ENCODE assay signal across 15 mouse cellular contexts in genomic region chr13:23749563-23750121, GRCm38 (mm10). TPM values are rescaled to one million over a fixed set of nuclear protein-coding genes. Genes with fewer than 3 reads are reported as not detected.
DNase-seq lines count a peak whose midpoint lies in the region; ATAC-seq lines count a peak whose summit lies in the region.
"Had no signal": no experiment of that assay in that cellular context is flagged by ENCODE, and none has a peak within 500 bp of the region (broad histone marks: within the 10 kb centered on the region; RNA-seq: fewer than 3 reads in every experiment).

No protein-coding gene starts in this region.

- ATAC-seq in heart, embryonic 13.5 days (ENCODE audit: extremely low read depth, insufficient number of reproducible peaks, low FRiP score, low TSS enrichment) = no peak
- ATAC-seq in midbrain, embryonic 14.5 days (ENCODE audit: low FRiP score, low TSS enrichment) = no peak
- no peak for ATAC-seq in midbrain, embryonic 15.5 days (replicated peaks)
- ATAC-seq in forebrain, embryonic 13.5 days = no peak
- no peak for ATAC-seq in neural tube, embryonic 15.5 days (ENCODE audit: low FRiP score)

- intact Hi-C loops in gastrocnemius, postnatal 14 days (cut with DNase I; ENCODE audit: low total_unique reads) = no loop called here

- peaks cover 27% of the 10 kb centered on the region for H3K4me1 ChIP-seq in heart, embryonic 13.5 days
- H3K4me1 ChIP-seq in midbrain, embryonic 14.5 days (ENCODE audit: control insufficient read depth, insufficient read depth, low read length) = peaks cover 15% of the 10 kb centered on the region
- peaks cover 28% of the 10 kb centered on the region for H3K4me1 ChIP-seq in midbrain, embryonic 15.5 days
- H3K4me1 ChIP-seq in forebrain, embryonic 13.5 days = peaks cover 24% of the 10 kb centered on the region
- H3K4me1 ChIP-seq in neural tube, embryonic 15.5 days = peaks cover 25% of the 10 kb centered on the region

- WGBS in heart, embryonic 13.5 days = 82% methylated on average over 5 of the region's 5 CpGs
- 92% methylated on average over 5 of the region's 5 CpGs for WGBS in midbrain, embryonic 14.5 days
- WGBS in midbrain, embryonic 15.5 days = 94% methylated on average over 5 of the region's 5 CpGs
- 90% methylated on average over 5 of the region's 5 CpGs for WGBS in forebrain, embryonic 13.5 days
- 89% methylated on average over 5 of the region's 5 CpGs for WGBS in neural tube, embryonic 15.5 days

- H3K9ac ChIP-seq in heart, embryonic 13.5 days = no peak overlapping the region
- no peak overlapping the region for H3K9ac ChIP-seq in midbrain, embryonic 14.5 days (replicated peaks; ENCODE audit: low read length)
- no peak overlapping the region for H3K9ac ChIP-seq in midbrain, embryonic 15.5 days
- no peak overlapping the region for H3K9ac ChIP-seq in forebrain, embryonic 13.5 days
- H3K9ac ChIP-seq in neural tube, embryonic 15.5 days (replicated peaks) = no peak overlapping the region
- H3K9ac ChIP-seq: hindbrain, embryonic 14.5 days had no signal

- no peak for DNase-seq in heart, adult 9 months (ENCODE audit: low spot score in 2 of 2)
- no peak for DNase-seq in midbrain, embryonic 14.5 days
- no peak for DNase-seq in embryo, embryonic 10 days (ENCODE audit: low spot score)
- no peak for DNase-seq in gastrocnemius, postnatal 14 days
- DNase-seq: adrenal gland, postnatal 25 days; cerebellum, postnatal 36 days; gastrocnemius, adult 2 months; right cerebral cortex, adult 18-20 months; thymus, adult 18-20 months had no signal

- no peak overlapping the region for H3K4me3 ChIP-seq in heart, embryonic 13.5 days
- H3K4me3 ChIP-seq in midbrain, embryonic 14.5 days (replicated peaks; ENCODE audit: low read depth, low read length) = no peak overlapping the region
- no peak overlapping the region for H3K4me3 ChIP-seq in midbrain, embryonic 15.5 days
- no peak overlapping the region for H3K4me3 ChIP-seq in forebrain, embryonic 13.5 days
- no peak overlapping the region for H3K4me3 ChIP-seq in neural tube, embryonic 15.5 days (replicated peaks)
- H3K4me3 ChIP-seq: gastrocnemius, adult 2 months had no signal

- no peaks in the 10 kb centered on the region for H3K27me3 ChIP-seq in heart, embryonic 13.5 days (replicated peaks)
- no peaks in the 10 kb centered on the region for H3K27me3 ChIP-seq in midbrain, embryonic 14.5 days (ENCODE audit: control insufficient read depth, insufficient read depth, low read length)
- H3K27me3 ChIP-seq in midbrain, embryonic 15.5 days (replicated peaks) = no peaks in the 10 kb centered on the region
- no peaks in the 10 kb centered on the region for H3K27me3 ChIP-seq in forebrain, embryonic 13.5 days
- no peaks in the 10 kb centered on the region for H3K27me3 ChIP-seq in neural tube, embryonic 15.5 days (replicated peaks)

- H3K4me2 ChIP-seq in heart, embryonic 13.5 days = no peak overlapping the region
- H3K4me2 ChIP-seq in midbrain, embryonic 14.5 days (ENCODE audit: low read length) = 0 out of 2 replicates have a peak overlapping the region, but pooled peaks have one; percentile 19
- H3K4me2 ChIP-seq in midbrain, embryonic 15.5 days = no peak overlapping the region
- H3K4me2 ChIP-seq in forebrain, embryonic 13.5 days = no peak overlapping the region
- H3K4me2 ChIP-seq in neural tube, embryonic 15.5 days = no peak overlapping the region
- H3K4me2 ChIP-seq: hindbrain, embryonic 14.5 days had no signal

- H3K36me3 ChIP-seq in heart, embryonic 13.5 days = no peaks in the 10 kb centered on the region
- H3K36me3 ChIP-seq in midbrain, embryonic 14.5 days (ENCODE audit: control insufficient read depth, insufficient read depth, low read length) = no peaks in the 10 kb centered on the region
- no peaks in the 10 kb centered on the region for H3K36me3 ChIP-seq in midbrain, embryonic 15.5 days (replicated peaks)
- no peaks in the 10 kb centered on the region for H3K36me3 ChIP-seq in forebrain, embryonic 13.5 days (ENCODE audit: poor library complexity, severe bottlenecking)
- H3K36me3 ChIP-seq in neural tube, embryonic 15.5 days = no peaks in the 10 kb centered on the region

- H3K9me3 ChIP-seq in heart, embryonic 13.5 days = no peaks in the 10 kb centered on the region
- H3K9me3 ChIP-seq in midbrain, embryonic 14.5 days (ENCODE audit: control insufficient read depth, low read length) = no peaks in the 10 kb centered on the region
- no peaks in the 10 kb centered on the region for H3K9me3 ChIP-seq in midbrain, embryonic 15.5 days
- H3K9me3 ChIP-seq in forebrain, embryonic 13.5 days (replicated peaks) = no peaks in the 10 kb centered on the region
- no peaks in the 10 kb centered on the region for H3K9me3 ChIP-seq in neural tube, embryonic 15.5 days (replicated peaks)

- H3K27ac ChIP-seq in heart, embryonic 13.5 days (replicated peaks) = peak overlapping the region; percentile 70; the same call in 1 of the 2 replicates
- no peak overlapping the region; the same call in 1 of the 2 replicates for H3K27ac ChIP-seq in midbrain, embryonic 14.5 days (replicated peaks; ENCODE audit: low read depth, low read length)
- no peak overlapping the region for H3K27ac ChIP-seq in midbrain, embryonic 15.5 days
- peak overlapping the region; percentile 80 for H3K27ac ChIP-seq in forebrain, embryonic 13.5 days
- peak overlapping the region; percentile 65; the same call in 1 of the 2 replicates for H3K27ac ChIP-seq in neural tube, embryonic 15.5 days (replicated peaks)
- H3K27ac ChIP-seq: gastrocnemius, adult 2 months had no signal

RNA-seq across cellular contexts. Expression of gene Hist1h2ab, which starts 1.3 kb away (rescaled TPM):
- polyA plus RNA-seq in heart, embryonic 13.5 days (2015; fragmentation: Nextera tagmentation; extraction: Ambion mirVana) = 20.1 and 20.3 TPM in 2 replicates
- 11.3 and 13.5 TPM in 2 replicates for polyA plus RNA-seq in midbrain, embryonic 14.5 days (2014; fragmentation: Nextera tagmentation; extraction: Ambion mirVana)
- 4.6 and 7.2 TPM in 2 replicates for polyA plus RNA-seq in midbrain, embryonic 15.5 days (2015; fragmentation: Nextera tagmentation; extraction: Ambion mirVana)
- polyA plus RNA-seq in forebrain, embryonic 13.5 days (2015; fragmentation: Nextera tagmentation; extraction: Ambion mirVana) = 58.6 and 70.5 TPM in 2 replicates
- 3.0 and 12.1 TPM in 2 replicates for polyA plus RNA-seq in neural tube, embryonic 15.5 days (2015; fragmentation: Nextera tagmentation; extraction: Ambion mirVana)
- total RNA-seq in gastrocnemius, postnatal 14 days (2021) = 10 to 100 TPM; 67.6 to 81.2 TPM
- total RNA-seq: monocyte, adult 5-6 weeks had no signal

RNA-seq across cellular contexts. Expression of gene Hist1h3b, which starts 2.4 kb away (rescaled TPM):
- 5.5 and 6.3 TPM in 2 replicates for polyA plus RNA-seq in heart, embryonic 13.5 days (2015; fragmentation: Nextera tagmentation; extraction: Ambion mirVana)
- 3.5 and 4.0 TPM in 2 replicates for polyA plus RNA-seq in midbrain, embryonic 14.5 days (2014; fragmentation: Nextera tagmentation; extraction: Ambion mirVana)
- polyA plus RNA-seq in midbrain, embryonic 15.5 days (2015; fragmentation: Nextera tagmentation; extraction: Ambion mirVana) = 0.67 and 1.2 TPM in 2 replicates
- 17.0 and 19.6 TPM in 2 replicates for polyA plus RNA-seq in forebrain, embryonic 13.5 days (2015; fragmentation: Nextera tagmentation; extraction: Ambion mirVana)
- polyA plus RNA-seq in neural tube, embryonic 15.5 days (2015; fragmentation: Nextera tagmentation; extraction: Ambion mirVana) = 1.2 and 2.0 TPM in 2 replicates
- total RNA-seq in gastrocnemius, postnatal 14 days (2021) = 10 to 100 TPM; 86.8 to 91.4 TPM
- total RNA-seq: monocyte, adult 5-6 weeks had no signal

RNA-seq across cellular contexts. Expression of gene Hist1h2bb, which starts 3.1 kb away (rescaled TPM):
- polyA plus RNA-seq in heart, embryonic 13.5 days (2015; fragmentation: Nextera tagmentation; extraction: Ambion mirVana) = 1.6 and 2.2 TPM in 2 replicates
- 0.51 TPM in 1 of 2 replicates, not detected in the other for polyA plus RNA-seq in midbrain, embryonic 14.5 days (2014; fragmentation: Nextera tagmentation; extraction: Ambion mirVana)
- 0.37 and 0.83 TPM in 2 replicates for polyA plus RNA-seq in midbrain, embryonic 15.5 days (2015; fragmentation: Nextera tagmentation; extraction: Ambion mirVana)
- polyA plus RNA-seq in forebrain, embryonic 13.5 days (2015; fragmentation: Nextera tagmentation; extraction: Ambion mirVana) = 3.0 and 5.5 TPM in 2 replicates
- 0.83 TPM in 1 of 2 replicates, not detected in the other for polyA plus RNA-seq in neural tube, embryonic 15.5 days (2015; fragmentation: Nextera tagmentation; extraction: Ambion mirVana)
- 10 to 100 TPM; 42.8 to 44.6 TPM for total RNA-seq in gastrocnemius, postnatal 14 days (2021)

RNA-seq across cellular contexts. Expression of gene Hist1h3c, which starts 4.2 kb away (rescaled TPM):
- polyA plus RNA-seq in heart, embryonic 13.5 days (2015; fragmentation: Nextera tagmentation; extraction: Ambion mirVana) = 2.7 and 3.8 TPM in 2 replicates
- polyA plus RNA-seq in midbrain, embryonic 14.5 days (2014; fragmentation: Nextera tagmentation; extraction: Ambion mirVana) = 1.2 TPM in 2 replicates
- 0.41 and 1.4 TPM in 2 replicates for polyA plus RNA-seq in midbrain, embryonic 15.5 days (2015; fragmentation: Nextera tagmentation; extraction: Ambion mirVana)
- polyA plus RNA-seq in forebrain, embryonic 13.5 days (2015; fragmentation: Nextera tagmentation; extraction: Ambion mirVana) = 8.8 and 10.8 TPM in 2 replicates
- polyA plus RNA-seq in neural tube, embryonic 15.5 days (2015; fragmentation: Nextera tagmentation; extraction: Ambion mirVana) = 0.78 and 2.4 TPM in 2 replicates
- total RNA-seq in gastrocnemius, postnatal 14 days (2021) = 10 to 100 TPM; 31.6 to 33.2 TPM
- total RNA-seq: gastrocnemius, adult 2 months; monocyte, adult 5-6 weeks had no signal

RNA-seq across cellular contexts. Expression of gene Hist1h4b, which starts 7.2 kb away (rescaled TPM):
- 2.3 and 2.8 TPM in 2 replicates for polyA plus RNA-seq in heart, embryonic 13.5 days (2015; fragmentation: Nextera tagmentation; extraction: Ambion mirVana)
- polyA plus RNA-seq in midbrain, embryonic 14.5 days (2014; fragmentation: Nextera tagmentation; extraction: Ambion mirVana) = 2.8 and 5.0 TPM in 2 replicates
- 2.0 TPM in 1 of 2 replicates, not detected in the other for polyA plus RNA-seq in midbrain, embryonic 15.5 days (2015; fragmentation: Nextera tagmentation; extraction: Ambion mirVana)
- polyA plus RNA-seq in forebrain, embryonic 13.5 days (2015; fragmentation: Nextera tagmentation; extraction: Ambion mirVana) = 5.7 and 6.1 TPM in 2 replicates
- polyA plus RNA-seq in neural tube, embryonic 15.5 days (2015; fragmentation: Nextera tagmentation; extraction: Ambion mirVana) = 1.0 and 2.6 TPM in 2 replicates
- total RNA-seq in gastrocnemius, postnatal 14 days (2021) = 10 to 100 TPM; 56.8 to 62.2 TPM

Comparison
In these comparisons a context has a peak if more than half of its experiments do, and no peak if none do; other contexts are left out.
1. H3K27ac ChIP-seq: peak in heart, embryonic 13.5 days (single experiment), forebrain, embryonic 13.5 days (single experiment) and neural tube, embryonic 15.5 days (single experiment); none in midbrain, embryonic 14.5 days (single experiment) and midbrain, embryonic 15.5 days (single experiment).